Comparison of ENCODE assay signal across 24 mouse cellular contexts in the genomic region with DNA sequence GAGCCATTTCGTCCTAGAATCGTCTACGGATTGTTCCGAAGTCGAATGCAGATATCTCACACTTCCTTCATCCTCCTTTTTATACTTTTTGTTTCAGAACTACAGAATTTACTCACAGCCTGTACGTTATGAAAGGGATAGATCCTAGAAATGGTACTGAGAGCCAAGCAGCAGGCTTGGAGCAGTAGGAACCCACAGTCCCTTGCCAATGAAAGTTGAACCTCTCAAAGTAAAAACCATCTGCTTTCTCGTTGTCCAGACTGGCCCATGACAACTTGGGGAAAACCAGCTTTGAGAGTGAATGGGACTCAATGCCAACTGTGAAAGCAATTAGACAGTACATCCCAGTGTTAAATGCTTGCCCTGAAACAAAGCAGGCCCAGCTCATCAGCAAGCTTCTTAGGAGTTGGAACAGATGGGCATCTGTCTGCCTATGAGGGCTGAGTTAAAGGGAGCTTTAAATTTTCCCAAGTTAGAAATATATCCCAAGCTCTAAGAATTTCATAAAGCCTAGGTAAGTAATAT.
DNase-seq lines count a peak whose midpoint lies in the region; ATAC-seq and TF ChIP-seq lines count a peak whose summit lies in the region.
"Had no signal": no experiment of that assay in that cellular context is flagged by ENCODE, and none has a peak within 500 bp of the region (broad histone marks: within the 10 kb centered on the region; RNA-seq: fewer than 3 reads in every experiment).

No protein-coding gene starts in this region.

- 65% methylated on average over 7 of the region's 7 CpGs for WGBS in forebrain, embryonic 15.5 days
- WGBS in forebrain, embryonic 11.5 days: 89% methylated on average over 7 of the region's 7 CpGs
- WGBS in midbrain, postnatal 0 days: 81% methylated on average over 7 of the region's 7 CpGs
- WGBS in midbrain, embryonic 16.5 days: 86% methylated on average over 7 of the region's 7 CpGs

- H3K27me3 ChIP-seq in forebrain, embryonic 15.5 days: no peaks in the 10 kb centered on the region
- H3K27me3 ChIP-seq in forebrain, embryonic 11.5 days (ENCODE audit: control insufficient read depth, insufficient read depth, low read length): no peaks in the 10 kb centered on the region
- H3K27me3 ChIP-seq in midbrain, postnatal 0 days (ENCODE audit: insufficient read depth, low read length): no peaks in the 10 kb centered on the region
- H3K27me3 ChIP-seq in midbrain, embryonic 16.5 days (ENCODE audit: control insufficient read depth, insufficient read depth, low read depth, low read length): no peaks in the 10 kb centered on the region
- H3K27me3 ChIP-seq: CH12.LX; embryonic facial prominence, embryonic 12.5 days; heart, embryonic 15.5 days; midbrain, embryonic 13.5 days; stomach, embryonic 15.5 days had no signal

- H3K4me3 ChIP-seq in forebrain, embryonic 15.5 days: no peak overlapping the region
- no peak overlapping the region for H3K4me3 ChIP-seq in forebrain, embryonic 11.5 days (ENCODE audit: low read depth, low read length)
- no peak overlapping the region for H3K4me3 ChIP-seq in midbrain, postnatal 0 days (ENCODE audit: low read depth, low read length)
- no peak overlapping the region for H3K4me3 ChIP-seq in midbrain, embryonic 16.5 days (ENCODE audit: low read depth, low read length)
- H3K4me3 ChIP-seq: embryonic facial prominence, embryonic 12.5 days; erythroblast, embryonic 14.5 days; heart, adult 2 months; heart, embryonic 15.5 days; limb, embryonic 10.5 days; midbrain, embryonic 13.5 days; myocyte; stomach, embryonic 15.5 days had no signal

- H3K9me3 ChIP-seq in forebrain, embryonic 15.5 days: no peaks in the 10 kb centered on the region
- no peaks in the 10 kb centered on the region for H3K9me3 ChIP-seq in forebrain, embryonic 11.5 days (ENCODE audit: control insufficient read depth, low read length)
- H3K9me3 ChIP-seq in midbrain, postnatal 0 days (ENCODE audit: low read length): no peaks in the 10 kb centered on the region
- H3K9me3 ChIP-seq in midbrain, embryonic 16.5 days (replicated peaks; ENCODE audit: control insufficient read depth, low read length, poor library complexity, severe bottlenecking): no peaks in the 10 kb centered on the region
- H3K9me3 ChIP-seq: embryonic facial prominence, embryonic 12.5 days; heart, embryonic 15.5 days; limb, embryonic 10.5 days; midbrain, embryonic 13.5 days; stomach, embryonic 15.5 days had no signal

- H3K27ac ChIP-seq in forebrain, embryonic 15.5 days (replicated peaks): no peak overlapping the region
- no peak overlapping the region for H3K27ac ChIP-seq in forebrain, embryonic 11.5 days (ENCODE audit: low read depth, low read length)
- no peak overlapping the region for H3K27ac ChIP-seq in midbrain, postnatal 0 days (ENCODE audit: low read depth, low read length)
- H3K27ac ChIP-seq in midbrain, embryonic 16.5 days (ENCODE audit: low read length): no peak overlapping the region
- H3K27ac ChIP-seq: embryonic facial prominence, embryonic 12.5 days; heart, adult 2 months; heart, embryonic 15.5 days; limb, embryonic 10.5 days; midbrain, embryonic 13.5 days; stomach, embryonic 15.5 days had no signal

- H3K4me2 ChIP-seq in forebrain, embryonic 15.5 days (replicated peaks): no peak overlapping the region
- no peak overlapping the region for H3K4me2 ChIP-seq in forebrain, embryonic 11.5 days (ENCODE audit: low read depth, low read length, severe bottlenecking)
- H3K4me2 ChIP-seq in midbrain, postnatal 0 days (ENCODE audit: low read depth, low read length, poor library complexity, severe bottlenecking): no peak overlapping the region
- no peak overlapping the region for H3K4me2 ChIP-seq in midbrain, embryonic 16.5 days (ENCODE audit: low read length)
- H3K4me2 ChIP-seq: embryonic facial prominence, embryonic 12.5 days; heart, embryonic 15.5 days; midbrain, embryonic 13.5 days; stomach, embryonic 15.5 days had no signal

- H3K9ac ChIP-seq in forebrain, embryonic 15.5 days (replicated peaks): no peak overlapping the region
- H3K9ac ChIP-seq in forebrain, embryonic 11.5 days (ENCODE audit: low read length): no peak overlapping the region
- H3K9ac ChIP-seq in midbrain, postnatal 0 days (replicated peaks; ENCODE audit: low read length, poor library complexity, severe bottlenecking): no peak overlapping the region
- H3K9ac ChIP-seq in midbrain, embryonic 16.5 days (ENCODE audit: low read depth, low read length): no peak overlapping the region
- H3K9ac ChIP-seq: embryonic facial prominence, embryonic 12.5 days; heart, embryonic 15.5 days; liver, postnatal 0 days; midbrain, embryonic 13.5 days; stomach, embryonic 15.5 days had no signal

- no peaks in the 10 kb centered on the region for H3K4me1 ChIP-seq in forebrain, embryonic 15.5 days
- no peaks in the 10 kb centered on the region for H3K4me1 ChIP-seq in forebrain, embryonic 11.5 days (replicated peaks; ENCODE audit: control insufficient read depth, insufficient read depth, low read length)
- no peaks in the 10 kb centered on the region for H3K4me1 ChIP-seq in midbrain, postnatal 0 days (ENCODE audit: insufficient read depth, low read length)
- no peaks in the 10 kb centered on the region for H3K4me1 ChIP-seq in midbrain, embryonic 16.5 days (ENCODE audit: control insufficient read depth, insufficient read depth, low read length)
- H3K4me1 ChIP-seq: embryonic facial prominence, embryonic 12.5 days; heart, embryonic 15.5 days; limb, embryonic 10.5 days; midbrain, embryonic 13.5 days; stomach, embryonic 15.5 days had no signal

- TF ChIP-seq CTCF in midbrain, postnatal 0 days (IDR thresholded peaks at IDR 0.05): no peak
- no peak for TF ChIP-seq CTCF in brain, embryonic 14.5 days (IDR thresholded peaks at IDR 0.05; ENCODE audit: borderline replicate concordance, extremely low read depth, insufficient read depth, insufficient read length)

- peak; percentile 92 for ATAC-seq in forebrain, embryonic 15.5 days (replicated peaks)
- no peak for ATAC-seq in forebrain, embryonic 11.5 days (replicated peaks; ENCODE audit: low FRiP score)
- ATAC-seq in midbrain, postnatal 0 days (ENCODE audit: low FRiP score): no peak
- ATAC-seq in midbrain, embryonic 16.5 days: no peak
- ATAC-seq: liver, postnatal 0 days; midbrain, embryonic 13.5 days had no signal

- H3K36me3 ChIP-seq in forebrain, embryonic 15.5 days: no peaks in the 10 kb centered on the region
- H3K36me3 ChIP-seq in forebrain, embryonic 11.5 days (ENCODE audit: control insufficient read depth, insufficient read depth, low read length): no peaks in the 10 kb centered on the region
- no peaks in the 10 kb centered on the region for H3K36me3 ChIP-seq in midbrain, postnatal 0 days (ENCODE audit: insufficient read depth, low read length)
- H3K36me3 ChIP-seq in midbrain, embryonic 16.5 days (ENCODE audit: control insufficient read depth, insufficient read depth, low read length): no peaks in the 10 kb centered on the region
- H3K36me3 ChIP-seq: embryonic facial prominence, embryonic 12.5 days; heart, embryonic 15.5 days; limb, embryonic 10.5 days; midbrain, embryonic 13.5 days; stomach, embryonic 15.5 days had no signal

- no peak for TF ChIP-seq POLR2A in brain, embryonic 14.5 days (IDR thresholded peaks at IDR 0.05; ENCODE audit: borderline replicate concordance, extremely low read depth, insufficient read depth, insufficient read length, poor library complexity, severe bottlenecking)

- DNase-seq in forebrain, embryonic 11.5 days (ENCODE audit: low spot score): no peak
- DNase-seq in midbrain, postnatal 0 days (ENCODE audit: low spot score): peak; percentile 48
- peak; percentile 89 for DNase-seq in brain, embryonic 14.5 days (ENCODE audit: low read depth)
- peak; percentile 3 to 49 for DNase-seq in layer of hippocampus, postnatal 14 days (ENCODE audit: low spot score in 2 of 2)
- DNase-seq in adrenal gland, postnatal 14 days: no peak
- DNase-seq: cerebellum, adult 9-11 months; gastrocnemius, postnatal 25 days; heart, adult 2 months; heart, postnatal 4 days; kidney, adult 18-20 months; kidney, postnatal 14 days; liver, postnatal 0 days; lung, postnatal 10 days; thymus, adult 2 months had no signal

Comparison
In these comparisons a context has a peak if more than half of its experiments do, and no peak if none do; other contexts are left out.
1. DNase-seq: peak in midbrain, postnatal 0 days (single experiment), brain, embryonic 14.5 days (single experiment) and layer of hippocampus, postnatal 14 days (2 of 2); none in forebrain, embryonic 11.5 days (single experiment) and adrenal gland, postnatal 14 days (single experiment).